Mouse (Mus musculus): ENCODE measurements around the gene Gls. TPM values are rescaled to one million over a fixed set of nuclear protein-coding genes. Genes with fewer than 3 reads are reported as not detected.
A peak's percentile ranks its signal among the peaks of the same experiment; 100 is the strongest.

Gene Gls
- polyA plus RNA-seq, 1 experiment = 15.1 TPM

GRCm38 (mm10) chr1:52170057-52170456, 63.0 kb downstream of the Gls start:
- Histone ChIP-seq H3ac (ENCODE audit: control insufficient read depth, insufficient read length) (no peak overlapping the region), H3K4me3 (no peak overlapping the region), H3K79me2 (ENCODE audit: control insufficient read depth, insufficient read depth) (no peaks in the 10 kb centered on the region), H3K4me2 (ENCODE audit: low read depth) (no peak overlapping the region), H3K36me3 (ENCODE audit: control insufficient read depth, insufficient read depth) (no peaks in the 10 kb centered on the region), H3K27me3 (ENCODE audit: control insufficient read depth, insufficient read depth, insufficient read length) (no peaks in the 10 kb centered on the region)
- TF ChIP-seq TCF12 (IDR thresholded peaks at IDR 0.05; ENCODE audit: insufficient read depth, poor library complexity, severe bottlenecking) (no peak), CEBPB (IDR thresholded peaks at IDR 0.05; ENCODE audit: insufficient read depth, poor library complexity, severe bottlenecking) (no peak)

DNA sequence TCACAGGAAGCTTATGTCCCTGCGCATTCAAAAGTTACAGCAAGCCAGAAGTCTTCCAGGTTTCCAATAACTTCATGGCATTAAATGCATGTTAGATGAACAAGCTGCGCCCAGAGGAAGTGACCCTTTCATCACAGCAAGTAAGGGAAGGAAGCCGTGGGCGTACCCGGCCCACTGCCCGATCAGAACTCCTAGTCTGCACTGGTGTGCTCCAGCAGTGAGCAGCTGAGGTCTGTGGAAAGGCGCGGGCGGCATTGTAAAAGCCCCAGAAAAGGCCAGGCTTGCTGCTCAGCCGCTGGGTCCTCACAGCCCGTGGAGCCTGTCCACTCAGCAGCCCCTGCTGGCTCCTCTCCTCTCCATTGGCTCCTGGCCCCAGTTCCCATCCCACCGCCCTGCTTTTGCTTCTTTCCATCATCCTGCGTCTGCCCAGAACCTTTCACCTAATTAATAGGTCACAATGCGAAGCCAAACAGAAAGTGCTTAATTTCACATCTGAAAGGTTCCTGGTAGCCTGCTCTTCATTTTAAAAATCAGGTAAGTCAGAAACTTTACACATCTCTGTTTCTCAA, 66.3 kb downstream of the Gls start:
- Histone ChIP-seq H3K27me3 (ENCODE audit: control insufficient read depth, insufficient read depth, insufficient read length) (no peaks in the 10 kb centered on the region), H3K36me3 (ENCODE audit: control insufficient read depth, insufficient read depth) (peaks cover 4% of the 10 kb centered on the region), H3K4me2 (ENCODE audit: low read depth) (no peak overlapping the region), H3K4me3 (no peak overlapping the region), H3K79me2 (ENCODE audit: control insufficient read depth, insufficient read depth) (no peaks in the 10 kb centered on the region), H3ac (ENCODE audit: control insufficient read depth, insufficient read length) (no peak overlapping the region)
- TF ChIP-seq TCF12 (IDR thresholded peaks at IDR 0.05; ENCODE audit: insufficient read depth, poor library complexity, severe bottlenecking) (no peak), E2F4 (IDR thresholded peaks at IDR 0.05; ENCODE audit: insufficient read depth) (no peak), USF1 (IDR thresholded peaks at IDR 0.05; ENCODE audit: low read depth) (no peak)

DNA sequence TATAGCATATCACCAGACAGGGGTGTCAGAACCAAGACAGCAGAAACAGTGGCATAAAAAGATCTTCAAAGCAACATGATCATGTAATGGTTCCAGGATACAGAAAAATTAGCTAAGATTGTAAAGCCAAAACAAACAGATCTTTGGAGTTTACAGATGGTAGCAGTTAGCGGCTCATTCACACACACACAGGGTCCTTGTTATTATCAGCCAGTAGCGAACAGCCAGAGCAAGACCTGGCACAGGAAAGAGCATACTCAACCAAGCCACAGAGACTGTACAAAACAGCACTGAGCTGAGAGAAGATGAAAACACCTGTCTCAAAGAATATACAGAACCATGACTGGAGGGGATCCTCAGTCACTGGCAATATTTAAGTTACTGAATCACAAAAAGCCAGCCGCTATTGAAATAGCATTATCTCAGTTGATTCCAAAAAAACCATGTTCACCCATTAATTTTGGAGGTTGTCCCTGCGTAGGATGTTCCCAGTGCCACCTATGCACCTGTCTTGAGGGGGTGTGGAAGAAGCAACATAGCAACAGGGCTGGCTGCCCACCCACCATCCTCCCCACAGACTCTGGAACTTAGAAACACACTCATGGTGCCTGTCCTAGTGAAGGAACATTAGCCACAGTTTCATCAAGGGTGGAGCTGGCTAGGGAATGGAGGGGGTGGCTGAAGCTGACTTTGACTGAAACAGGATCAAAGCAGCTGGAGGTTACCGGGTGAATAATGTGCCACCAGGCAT, 69.2 kb downstream of the Gls start:
- no peak for TF ChIP-seq SRF (IDR thresholded peaks at IDR 0.05; ENCODE audit: control insufficient read depth, insufficient read length, low read depth)
- TF ChIP-seq MYOG (IDR thresholded peaks at IDR 0.05; ENCODE audit: control insufficient read depth in 1 of 3, insufficient read depth in 1 of 3, insufficient read length in 2 of 3, low read depth in 2 of 3) = no peak
- TF ChIP-seq TCF3 (IDR thresholded peaks at IDR 0.05; ENCODE audit: insufficient read length, low read depth) = no peak
- no peak for TF ChIP-seq REST (IDR thresholded peaks at IDR 0.05; ENCODE audit: insufficient read depth, insufficient read length)
- no peak for TF ChIP-seq USF1 (IDR thresholded peaks at IDR 0.05; ENCODE audit: low read depth)
- no peak for TF ChIP-seq TCF12 (IDR thresholded peaks at IDR 0.05; ENCODE audit: insufficient read depth, poor library complexity, severe bottlenecking)
- no peak for TF ChIP-seq POLR2AphosphoS2 (IDR thresholded peaks at IDR 0.05; ENCODE audit: insufficient read length, low read depth)
- TF ChIP-seq CEBPB (IDR thresholded peaks at IDR 0.05; ENCODE audit: insufficient read depth, poor library complexity, severe bottlenecking) = no peak
- TF ChIP-seq MYOD1 (IDR thresholded peaks at IDR 0.05; ENCODE audit: control insufficient read depth in 1 of 3, insufficient read length in 2 of 3, low read depth in 2 of 3) = no peak
- no peak for TF ChIP-seq POLR2A (IDR thresholded peaks at IDR 0.05; ENCODE audit: insufficient read length, low read depth)
- TF ChIP-seq MAX (IDR thresholded peaks at IDR 0.05; ENCODE audit: low read depth) = no peak
- no peak for TF ChIP-seq E2F4 (IDR thresholded peaks at IDR 0.05; ENCODE audit: insufficient read depth)
- no peak overlapping the region for H3ac ChIP-seq (ENCODE audit: control insufficient read depth, insufficient read length)
- H3K4me2 ChIP-seq (ENCODE audit: low read depth) = no peak overlapping the region
- peaks cover 4% of the 10 kb centered on the region for H3K36me3 ChIP-seq (ENCODE audit: control insufficient read depth, insufficient read depth)
- no peaks in the 10 kb centered on the region for H3K79me2 ChIP-seq (ENCODE audit: control insufficient read depth, insufficient read depth)
- H3K27me3 ChIP-seq (ENCODE audit: control insufficient read depth, insufficient read depth, insufficient read length) = no peaks in the 10 kb centered on the region
- H3K4me3 ChIP-seq = no peak overlapping the region

- no peaks in the 10 kb centered on the region for H3K27me3 ChIP-seq (ENCODE audit: control insufficient read depth, insufficient read depth, insufficient read length)
- H3K79me2 ChIP-seq (ENCODE audit: control insufficient read depth, insufficient read depth) = no peaks in the 10 kb centered on the region
- TF ChIP-seq USF1 (IDR thresholded peaks at IDR 0.05; ENCODE audit: low read depth) = no peak
- no peak for TF ChIP-seq TCF3 (IDR thresholded peaks at IDR 0.05; ENCODE audit: insufficient read length, low read depth)
- TF ChIP-seq CEBPB (IDR thresholded peaks at IDR 0.05; ENCODE audit: insufficient read depth, poor library complexity, severe bottlenecking) = no peak
- no peak for TF ChIP-seq POLR2AphosphoS2 (IDR thresholded peaks at IDR 0.05; ENCODE audit: insufficient read length, low read depth)
- no peak overlapping the region for H3K4me3 ChIP-seq
- peaks cover 4% of the 10 kb centered on the region for H3K36me3 ChIP-seq (ENCODE audit: control insufficient read depth, insufficient read depth)
- H3ac ChIP-seq (ENCODE audit: control insufficient read depth, insufficient read length) = no peak overlapping the region
- no peak overlapping the region for H3K4me2 ChIP-seq (ENCODE audit: low read depth)
These were observed 71.9 kb downstream of the Gls start for GRCm38 (mm10) chr1:52161151-52161550.

DNA sequence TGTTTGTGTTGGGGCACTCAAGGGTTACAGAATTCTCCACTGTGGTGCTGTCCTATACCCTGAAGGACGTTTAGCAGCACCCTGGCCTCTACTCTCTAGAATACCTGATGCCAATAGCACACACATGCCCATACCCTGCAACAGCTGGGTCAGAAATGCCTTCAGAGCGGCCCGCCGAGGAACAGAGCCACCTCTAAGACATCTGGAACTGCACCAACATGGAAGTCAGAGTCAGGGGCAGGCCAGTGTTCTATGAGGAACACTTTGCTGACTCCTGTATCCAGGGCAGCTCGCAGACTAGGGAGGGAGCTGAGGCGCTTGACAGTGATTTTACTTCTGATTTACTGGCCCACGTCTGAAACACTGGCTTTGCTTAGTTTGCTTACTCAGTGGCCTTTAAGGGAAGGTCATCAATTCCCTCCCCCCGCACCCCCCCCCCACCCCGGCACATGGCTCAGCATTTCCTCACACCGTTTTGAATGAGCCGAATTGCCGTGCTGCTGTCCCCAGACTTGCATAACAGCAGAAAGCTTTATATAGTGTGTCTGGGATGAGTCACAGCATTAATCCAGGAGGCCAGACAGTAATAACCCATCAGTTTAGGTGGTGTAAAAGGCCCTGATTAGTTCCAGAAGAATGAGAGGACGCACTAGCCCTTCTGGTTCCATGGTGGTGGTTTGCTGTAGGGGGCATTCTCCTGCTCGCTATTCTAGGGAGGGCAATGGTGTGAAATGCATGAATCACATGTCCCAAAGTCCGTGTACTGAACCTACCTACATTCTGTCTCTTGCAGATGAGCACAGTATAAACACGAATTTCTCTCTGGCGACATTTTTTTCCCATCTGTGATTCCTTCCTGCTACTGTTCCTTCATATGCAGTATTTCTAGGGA, 74.3 kb downstream of the Gls start:
- H3ac ChIP-seq (ENCODE audit: control insufficient read depth, insufficient read length) = no peak overlapping the region
- no peaks in the 10 kb centered on the region for H3K79me2 ChIP-seq (ENCODE audit: control insufficient read depth, insufficient read depth)
- H3K27me3 ChIP-seq (ENCODE audit: control insufficient read depth, insufficient read depth, insufficient read length) = no peaks in the 10 kb centered on the region
- TF ChIP-seq CEBPB (IDR thresholded peaks at IDR 0.05; ENCODE audit: insufficient read depth, poor library complexity, severe bottlenecking) = no peak; the same call in 1 of the 2 replicates
- TF ChIP-seq POLR2A (IDR thresholded peaks at IDR 0.05; ENCODE audit: insufficient read length, low read depth) = no peak
- no peak for TF ChIP-seq USF1 (IDR thresholded peaks at IDR 0.05; ENCODE audit: low read depth)
- TF ChIP-seq REST (IDR thresholded peaks at IDR 0.05; ENCODE audit: insufficient read depth, insufficient read length) = no peak
- no peak for TF ChIP-seq E2F4 (IDR thresholded peaks at IDR 0.05; ENCODE audit: insufficient read depth)
- no peak for TF ChIP-seq TCF3 (IDR thresholded peaks at IDR 0.05; ENCODE audit: insufficient read length, low read depth)
- TF ChIP-seq TCF12 (IDR thresholded peaks at IDR 0.05; ENCODE audit: insufficient read depth, poor library complexity, severe bottlenecking) = no peak
- TF ChIP-seq MYOG (IDR thresholded peaks at IDR 0.05; ENCODE audit: control insufficient read depth in 1 of 3, insufficient read depth in 1 of 3, insufficient read length in 2 of 3, low read depth in 2 of 3) = no peak
- TF ChIP-seq SRF (IDR thresholded peaks at IDR 0.05; ENCODE audit: control insufficient read depth, insufficient read length, low read depth) = no peak
- TF ChIP-seq POLR2AphosphoS2 (IDR thresholded peaks at IDR 0.05; ENCODE audit: insufficient read length, low read depth) = no peak
- TF ChIP-seq MYOD1 (IDR thresholded peaks at IDR 0.05; ENCODE audit: control insufficient read depth in 1 of 3, insufficient read length in 2 of 3, low read depth in 2 of 3) = no peak
- no peak for TF ChIP-seq MAX (IDR thresholded peaks at IDR 0.05; ENCODE audit: low read depth)
- peaks cover 2% of the 10 kb centered on the region for H3K36me3 ChIP-seq (ENCODE audit: control insufficient read depth, insufficient read depth)
- H3K4me3 ChIP-seq = no peak overlapping the region
- H3K4me2 ChIP-seq (ENCODE audit: low read depth) = peak overlapping the region; percentile 21

Measured in myocyte (in vitro differentiated cells).